Mouse (Mus musculus): Measurements from ENCODE around the gene Olfr1150-ps1. TPM values are rescaled to one million over a fixed set of nuclear protein-coding genes. Genes with fewer than 3 reads are reported as not detected.

Gene Olfr1150-ps1
- not detected in 2 replicates for polyA plus RNA-seq (2015; fragmentation: Nextera tagmentation; extraction: Ambion mirVana)

DNA sequence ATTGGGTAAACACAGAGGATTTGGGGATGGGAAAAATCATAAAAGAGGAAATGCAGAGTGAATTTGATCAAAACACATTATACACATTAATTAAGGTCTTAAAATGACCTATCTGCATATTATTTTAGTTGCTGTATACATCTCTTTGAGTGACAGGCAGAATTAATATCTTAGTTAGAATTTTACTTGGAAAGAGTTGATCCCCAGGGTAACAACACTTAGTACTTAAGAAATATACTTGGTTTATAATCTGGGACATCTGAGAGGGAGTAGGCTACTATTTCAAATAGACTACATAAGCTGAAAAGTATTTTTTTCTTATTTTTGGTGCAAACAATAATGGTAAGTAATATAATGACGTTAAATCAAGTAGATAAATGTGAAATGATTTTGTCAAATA is at the start of gene Olfr1150-ps1:
Gene Olfr1150-ps1 (plus strand): TSS at position 301 of the 400 bp plus-strand sequence.
- WGBS: 93% methylated on average over 1 of the region's 1 CpGs
- no peak for ATAC-seq (ENCODE audit: low FRiP score)
- H3K4me3 ChIP-seq: no peak within 1 kb of the TSS
- no peak within 1 kb of the TSS for H3K9ac ChIP-seq
- H3K4me1 ChIP-seq (replicated peaks): no peaks in the 10 kb centered on the region
- H3K27ac ChIP-seq: no peak within 1 kb of the TSS
- H3K4me2 ChIP-seq: no peak within 1 kb of the TSS
- H3K9me3 ChIP-seq: no peaks in the 10 kb centered on the region
- no peaks in the 10 kb centered on the region for H3K27me3 ChIP-seq
- no peaks in the 10 kb centered on the region for H3K36me3 ChIP-seq

DNA sequence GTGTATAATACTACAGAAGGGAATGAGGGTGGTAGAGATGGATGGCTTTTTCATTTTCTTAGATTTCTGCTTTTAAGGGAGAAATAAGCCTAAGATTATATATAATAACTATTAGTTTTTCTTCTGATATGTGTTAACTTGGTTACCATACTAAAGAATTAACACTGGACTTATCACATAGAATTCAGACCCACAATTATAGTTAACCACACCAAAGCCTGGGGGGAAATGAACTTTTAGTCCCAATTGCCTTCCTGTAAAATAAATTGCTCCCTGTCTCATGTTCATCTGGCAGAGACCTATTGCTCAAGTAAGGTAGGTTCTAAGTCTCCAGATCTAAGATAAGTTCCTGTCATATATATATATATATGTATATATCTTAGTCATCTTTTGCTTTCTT is 43.5 kb upstream of the Olfr1150-ps1 start, which contains the start of gene Olfr1143:
Gene Olfr1143 (plus strand): TSS at position 301 of the 400 bp plus-strand sequence.
- H3K4me2 ChIP-seq: no peak within 1 kb of the TSS
- H3K9ac ChIP-seq: no peak within 1 kb of the TSS
- H3K4me3 ChIP-seq: no peak within 1 kb of the TSS
- no peaks in the 10 kb centered on the region for H3K27me3 ChIP-seq
- no peaks in the 10 kb centered on the region for H3K4me1 ChIP-seq (replicated peaks)
- H3K9me3 ChIP-seq: no peaks in the 10 kb centered on the region
- no peak for ATAC-seq (ENCODE audit: low FRiP score)
- no peak within 1 kb of the TSS for H3K27ac ChIP-seq
- no peaks in the 10 kb centered on the region for H3K36me3 ChIP-seq

DNA sequence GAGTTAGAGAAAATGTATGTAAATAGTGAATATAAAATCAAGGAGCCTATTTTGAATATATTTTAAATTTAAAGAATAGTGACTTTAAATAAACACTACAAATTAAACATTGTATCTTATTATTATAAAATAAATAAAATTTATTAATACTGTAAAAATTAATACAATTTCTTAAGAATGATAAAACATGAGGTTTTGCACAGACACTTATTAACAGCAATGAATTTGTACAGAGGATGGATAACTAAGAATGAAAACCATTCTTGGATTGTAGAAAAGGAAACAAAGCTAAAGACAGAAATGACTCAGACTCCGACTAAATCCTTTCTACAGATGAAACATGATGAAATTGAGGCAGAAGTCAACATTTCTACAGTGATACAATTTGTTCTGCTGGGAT is 34.3 kb upstream of the Olfr1150-ps1 start, which contains the start of gene Olfr1145:
Gene Olfr1145 (plus strand): TSS at position 301 of the 400 bp plus-strand sequence.
- WGBS: 89% methylated on average over 1 of the region's 1 CpGs
- Histone ChIP-seq H3K27ac (no peak within 1 kb of the TSS), H3K4me2 (no peak within 1 kb of the TSS), H3K4me1 (replicated peaks) (no peaks in the 10 kb centered on the region), H3K36me3 (no peaks in the 10 kb centered on the region), H3K4me3 (no peak within 1 kb of the TSS), H3K27me3 (no peaks in the 10 kb centered on the region), H3K9ac (no peak within 1 kb of the TSS), H3K9me3 (no peaks in the 10 kb centered on the region)
- ATAC-seq (ENCODE audit: low FRiP score): no peak

DNA sequence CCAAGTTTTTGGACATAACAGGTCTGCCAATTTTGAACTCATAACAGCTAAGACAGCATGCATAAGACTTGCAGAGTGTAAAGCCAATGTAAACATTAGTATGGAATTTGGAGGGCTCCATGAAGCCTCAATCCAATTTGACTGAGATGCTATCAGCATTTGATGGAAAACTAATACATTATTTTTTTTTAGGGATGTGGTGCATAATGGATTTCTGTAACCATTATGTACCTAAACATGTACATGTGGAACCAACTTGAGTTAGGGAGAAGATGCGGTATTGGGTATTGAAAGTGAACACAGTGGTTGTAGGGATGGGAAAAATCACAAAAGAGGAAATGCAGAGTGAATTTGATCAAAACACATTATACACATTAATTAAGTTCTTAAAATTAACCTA is 13.6 kb upstream of the Olfr1150-ps1 start, which contains the start of gene Olfr1148:
Gene Olfr1148 (plus strand): TSS at position 301 of the 400 bp plus-strand sequence.
- no peak within 1 kb of the TSS for H3K9ac ChIP-seq
- no peaks in the 10 kb centered on the region for H3K27me3 ChIP-seq
- H3K36me3 ChIP-seq: no peaks in the 10 kb centered on the region
- H3K4me1 ChIP-seq (replicated peaks): no peaks in the 10 kb centered on the region
- WGBS: 97% methylated on average over 1 of the region's 1 CpGs
- no peak for ATAC-seq (ENCODE audit: low FRiP score)
- H3K4me2 ChIP-seq: no peak within 1 kb of the TSS
- H3K9me3 ChIP-seq: no peaks in the 10 kb centered on the region
- no peak within 1 kb of the TSS for H3K4me3 ChIP-seq
- H3K27ac ChIP-seq: no peak within 1 kb of the TSS

GRCm38 (mm10) chr2:87855562-87855961 is 11.8 kb downstream of the Olfr1150-ps1 start, which contains the start of gene Olfr1151:
TSS of gene Olfr1151 (plus strand) at chr2:87855862.
- no peak within 1 kb of the TSS for H3K9ac ChIP-seq
- H3K4me3 ChIP-seq: no peak within 1 kb of the TSS
- H3K4me1 ChIP-seq (replicated peaks): no peaks in the 10 kb centered on the region
- no peaks in the 10 kb centered on the region for H3K9me3 ChIP-seq
- H3K27me3 ChIP-seq: no peaks in the 10 kb centered on the region
- no peak within 1 kb of the TSS for H3K4me2 ChIP-seq
- 95% methylated on average over 1 of the region's 1 CpGs for WGBS
- H3K36me3 ChIP-seq: no peaks in the 10 kb centered on the region
- H3K27ac ChIP-seq: no peak within 1 kb of the TSS
- no peak for ATAC-seq (ENCODE audit: low FRiP score)

GRCm38 (mm10) chr2:87866192-87866591 is 22.4 kb downstream of the Olfr1150-ps1 start, which contains the start of gene Olfr1152:
TSS of gene Olfr1152 (plus strand) at chr2:87866492.
- Histone ChIP-seq H3K4me3 (no peak within 1 kb of the TSS), H3K27me3 (no peaks in the 10 kb centered on the region), H3K4me2 (no peak within 1 kb of the TSS)

DNA sequence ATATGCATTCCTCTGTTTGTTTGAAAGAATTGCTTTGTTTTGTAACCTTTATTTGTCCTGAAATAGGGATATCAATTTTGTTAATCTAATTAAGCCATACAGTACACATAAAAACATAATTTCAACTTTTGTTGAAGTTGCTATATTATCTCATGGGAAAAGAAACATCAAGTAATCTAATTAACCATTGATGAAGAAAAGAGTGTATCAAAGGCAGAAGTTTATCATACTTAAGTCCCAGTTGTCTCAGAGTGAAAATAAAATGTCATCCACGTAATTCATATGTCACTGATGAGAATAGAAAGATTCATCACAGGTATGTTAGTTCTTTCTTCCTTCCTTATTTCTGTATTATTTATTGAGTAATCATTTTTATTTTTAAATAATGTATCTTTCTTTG is 50.9 kb downstream of the Olfr1150-ps1 start, which contains the start of gene Olfr1153:
Gene Olfr1153 (plus strand): TSS at position 301 of the 400 bp plus-strand sequence.
- WGBS: 74% methylated on average over 1 of the region's 1 CpGs
- H3K36me3 ChIP-seq: no peaks in the 10 kb centered on the region
- no peaks in the 10 kb centered on the region for H3K9me3 ChIP-seq
- no peak for ATAC-seq (ENCODE audit: low FRiP score)
- no peak within 1 kb of the TSS for H3K4me2 ChIP-seq
- H3K4me3 ChIP-seq: no peak within 1 kb of the TSS
- H3K27me3 ChIP-seq: no peaks in the 10 kb centered on the region
- no peak within 1 kb of the TSS for H3K27ac ChIP-seq
- H3K4me1 ChIP-seq (replicated peaks): no peaks in the 10 kb centered on the region
- no peak within 1 kb of the TSS for H3K9ac ChIP-seq

More at GRCm38 (mm10) chr2:87866192-87866591, 22.4 kb downstream of the Olfr1150-ps1 start, which contains the start of gene Olfr1152:
- Histone ChIP-seq H3K36me3 (no peaks in the 10 kb centered on the region), H3K4me1 (replicated peaks) (no peaks in the 10 kb centered on the region), H3K9ac (no peak within 1 kb of the TSS), H3K27ac (no peak within 1 kb of the TSS), H3K9me3 (no peaks in the 10 kb centered on the region)
- ATAC-seq (ENCODE audit: low FRiP score): no peak

Other genes with a start within 250 kb of the Olfr1150-ps1 start
- gene Olfr1130, start 237.8 kb upstream of the Olfr1150-ps1 start, polyA plus RNA-seq (2015; fragmentation: Nextera tagmentation; extraction: Ambion mirVana): not detected in 2 replicates
- not detected in 2 replicates for gene Olfr1131, start 216.9 kb upstream of the Olfr1150-ps1 start, polyA plus RNA-seq (2015; fragmentation: Nextera tagmentation; extraction: Ambion mirVana)
- gene Olfr1132, start 206.5 kb upstream of the Olfr1150-ps1 start, polyA plus RNA-seq (2015; fragmentation: Nextera tagmentation; extraction: Ambion mirVana): not detected in 2 replicates
- not detected in 2 replicates for gene Olfr1133, start 196.6 kb upstream of the Olfr1150-ps1 start, polyA plus RNA-seq (2015; fragmentation: Nextera tagmentation; extraction: Ambion mirVana)
- not detected in 2 replicates for gene Olfr1134, start 185.5 kb upstream of the Olfr1150-ps1 start, polyA plus RNA-seq (2015; fragmentation: Nextera tagmentation; extraction: Ambion mirVana)
- gene Olfr1135, start 170.3 kb upstream of the Olfr1150-ps1 start, polyA plus RNA-seq (2015; fragmentation: Nextera tagmentation; extraction: Ambion mirVana): not detected in 2 replicates
- not detected in 2 replicates for gene Olfr1136, start 150.0 kb upstream of the Olfr1150-ps1 start, polyA plus RNA-seq (2015; fragmentation: Nextera tagmentation; extraction: Ambion mirVana)
- gene Olfr1137, start 130.8 kb upstream of the Olfr1150-ps1 start, polyA plus RNA-seq (2015; fragmentation: Nextera tagmentation; extraction: Ambion mirVana): not detected in 2 replicates
- not detected in 2 replicates for gene Olfr1138, start 104.0 kb upstream of the Olfr1150-ps1 start, polyA plus RNA-seq (2015; fragmentation: Nextera tagmentation; extraction: Ambion mirVana)
- gene Olfr1140, start 100.2 kb upstream of the Olfr1150-ps1 start, polyA plus RNA-seq (2015; fragmentation: Nextera tagmentation; extraction: Ambion mirVana): not detected in 2 replicates
- not detected in 2 replicates for gene Olfr1141, start 90.0 kb upstream of the Olfr1150-ps1 start, polyA plus RNA-seq (2015; fragmentation: Nextera tagmentation; extraction: Ambion mirVana)
- gene Olfr152, start 64.5 kb upstream of the Olfr1150-ps1 start, polyA plus RNA-seq (2015; fragmentation: Nextera tagmentation; extraction: Ambion mirVana): not detected in 2 replicates
- gene Olfr1143, start 43.4 kb upstream of the Olfr1150-ps1 start, polyA plus RNA-seq (2015; fragmentation: Nextera tagmentation; extraction: Ambion mirVana): not detected in 2 replicates
- gene Olfr1145, start 34.2 kb upstream of the Olfr1150-ps1 start, polyA plus RNA-seq (2015; fragmentation: Nextera tagmentation; extraction: Ambion mirVana): not detected in 2 replicates
- gene Olfr1148, start 13.5 kb upstream of the Olfr1150-ps1 start, polyA plus RNA-seq (2015; fragmentation: Nextera tagmentation; extraction: Ambion mirVana): not detected in 2 replicates
- gene Olfr1151, start 11.9 kb downstream of the Olfr1150-ps1 start, polyA plus RNA-seq (2015; fragmentation: Nextera tagmentation; extraction: Ambion mirVana): not detected in 2 replicates
- gene Olfr1152, start 22.5 kb downstream of the Olfr1150-ps1 start, polyA plus RNA-seq (2015; fragmentation: Nextera tagmentation; extraction: Ambion mirVana): not detected in 2 replicates
- gene Olfr1153, start 51.0 kb downstream of the Olfr1150-ps1 start, polyA plus RNA-seq (2015; fragmentation: Nextera tagmentation; extraction: Ambion mirVana): not detected in 2 replicates
- gene Olfr1154, start 61.2 kb downstream of the Olfr1150-ps1 start, polyA plus RNA-seq (2015; fragmentation: Nextera tagmentation; extraction: Ambion mirVana): not detected in 2 replicates
- gene Olfr1155, start 101.1 kb downstream of the Olfr1150-ps1 start, polyA plus RNA-seq (2015; fragmentation: Nextera tagmentation; extraction: Ambion mirVana): not detected in 2 replicates
- gene Olfr1156, start 109.1 kb downstream of the Olfr1150-ps1 start, polyA plus RNA-seq (2015; fragmentation: Nextera tagmentation; extraction: Ambion mirVana): not detected in 2 replicates
- gene Olfr1157, start 124.3 kb downstream of the Olfr1150-ps1 start, polyA plus RNA-seq (2015; fragmentation: Nextera tagmentation; extraction: Ambion mirVana): not detected in 2 replicates
- gene Olfr74, start 130.7 kb downstream of the Olfr1150-ps1 start, polyA plus RNA-seq (2015; fragmentation: Nextera tagmentation; extraction: Ambion mirVana): not detected in 2 replicates
- gene Olfr1158, start 146.1 kb downstream of the Olfr1150-ps1 start, polyA plus RNA-seq (2015; fragmentation: Nextera tagmentation; extraction: Ambion mirVana): not detected in 2 replicates
- gene Olfr1160, start 164.3 kb downstream of the Olfr1150-ps1 start, polyA plus RNA-seq (2015; fragmentation: Nextera tagmentation; extraction: Ambion mirVana): not detected in 2 replicates
- not detected in 2 replicates for gene Olfr1161, start 178.8 kb downstream of the Olfr1150-ps1 start, polyA plus RNA-seq (2015; fragmentation: Nextera tagmentation; extraction: Ambion mirVana)
- not detected in 2 replicates for gene Olfr73, start 193.7 kb downstream of the Olfr1150-ps1 start, polyA plus RNA-seq (2015; fragmentation: Nextera tagmentation; extraction: Ambion mirVana)
- not detected in 2 replicates for gene Olfr1162, start 207.1 kb downstream of the Olfr1150-ps1 start, polyA plus RNA-seq (2015; fragmentation: Nextera tagmentation; extraction: Ambion mirVana)
- gene Olfr1163, start 227.8 kb downstream of the Olfr1150-ps1 start, polyA plus RNA-seq (2015; fragmentation: Nextera tagmentation; extraction: Ambion mirVana): not detected in 2 replicates
- gene Olfr1164, start 250.0 kb downstream of the Olfr1150-ps1 start, polyA plus RNA-seq (2015; fragmentation: Nextera tagmentation; extraction: Ambion mirVana): not detected in 2 replicates

All from hindbrain, embryonic 13.5 days (tissue).